Mouse (Mus musculus): ENCODE results near the gene Gabrd. TPM values are rescaled to one million over a fixed set of nuclear protein-coding genes. Genes with fewer than 3 reads are reported as not detected.

The Gabrd gene
- polyA plus RNA-seq, 1 experiment from 2014 or later: 0.05 TPM

GRCm38 (mm10) chr4:155357601-155358000, 40.3 kb downstream of the Gabrd start:
- ATAC-seq (ENCODE audit: low FRiP score, low TSS enrichment) (no peak), DNase-seq (ENCODE audit: low spot score) (no peak)
- 51% methylated on average over 2 of the region's 2 CpGs for WGBS
- TF ChIP-seq CTCF (IDR thresholded peaks at IDR 0.05; ENCODE audit: low read depth) (peak; percentile 56), EP300 (optimal IDR thresholded peaks at IDR 0.05) (no peak)
- no peak overlapping the region for H3K4me2 ChIP-seq (replicated peaks; ENCODE audit: low read depth)
- no peak overlapping the region for H3K9ac ChIP-seq (ENCODE audit: low read length)
- peaks cover 2% of the 10 kb centered on the region; the same call in 1 of the 2 replicates for H3K27me3 ChIP-seq (ENCODE audit: control insufficient read depth, insufficient read depth, low read length)
- H3K27ac ChIP-seq (replicated peaks): no peak overlapping the region
- H3K36me3 ChIP-seq (ENCODE audit: control insufficient read depth, insufficient read depth, low read length): no peaks in the 10 kb centered on the region
- no peaks in the 10 kb centered on the region for H3K9me3 ChIP-seq (ENCODE audit: control insufficient read depth, low read length)
- no peak overlapping the region for H3K4me3 ChIP-seq (ENCODE audit: low read depth, low read length)
- H3K4me1 ChIP-seq (replicated peaks; ENCODE audit: control insufficient read depth, insufficient read depth): no peaks in the 10 kb centered on the region

GRCm38 (mm10) chr4:155356354-155356753, 41.6 kb downstream of the Gabrd start:
- DNase-seq (ENCODE audit: low spot score): no peak
- ATAC-seq (ENCODE audit: low FRiP score, low TSS enrichment): no peak
- no peak overlapping the region for H3K9ac ChIP-seq (ENCODE audit: low read length)
- no peak overlapping the region for H3K27ac ChIP-seq (replicated peaks)
- H3K9me3 ChIP-seq (ENCODE audit: control insufficient read depth, low read length): no peaks in the 10 kb centered on the region
- H3K4me1 ChIP-seq (replicated peaks; ENCODE audit: control insufficient read depth, insufficient read depth): no peaks in the 10 kb centered on the region
- H3K36me3 ChIP-seq (ENCODE audit: control insufficient read depth, insufficient read depth, low read length): no peaks in the 10 kb centered on the region
- no peak overlapping the region for H3K4me3 ChIP-seq (ENCODE audit: low read depth, low read length)
- WGBS: 81% methylated on average over 10 of the region's 10 CpGs
- H3K27me3 ChIP-seq (ENCODE audit: control insufficient read depth, insufficient read depth, low read length): 0 out of 2 replicates have a peak, but pooled peaks cover 2% of the 10 kb centered on the region
- no peak overlapping the region for H3K4me2 ChIP-seq (replicated peaks; ENCODE audit: low read depth)
- TF ChIP-seq EP300 (optimal IDR thresholded peaks at IDR 0.05) (no peak), CTCF (IDR thresholded peaks at IDR 0.05; ENCODE audit: low read depth) (no peak)

GRCm38 (mm10) chr4:155354546-155354945, 43.4 kb downstream of the Gabrd start:
- no peaks in the 10 kb centered on the region for H3K4me1 ChIP-seq (replicated peaks; ENCODE audit: control insufficient read depth, insufficient read depth)
- DNase-seq (ENCODE audit: low spot score) (no peak), ATAC-seq (ENCODE audit: low FRiP score, low TSS enrichment) (no peak)
- 80% methylated on average over 7 of the region's 7 CpGs for WGBS
- TF ChIP-seq CTCF (IDR thresholded peaks at IDR 0.05; ENCODE audit: low read depth) (no peak), EP300 (optimal IDR thresholded peaks at IDR 0.05) (no peak)
- no peak overlapping the region for H3K4me2 ChIP-seq (replicated peaks; ENCODE audit: low read depth)
- no peaks in the 10 kb centered on the region for H3K9me3 ChIP-seq (ENCODE audit: control insufficient read depth, low read length)
- no peaks in the 10 kb centered on the region for H3K27me3 ChIP-seq (ENCODE audit: control insufficient read depth, insufficient read depth, low read length)
- no peaks in the 10 kb centered on the region for H3K36me3 ChIP-seq (ENCODE audit: control insufficient read depth, insufficient read depth, low read length)
- H3K4me3 ChIP-seq (ENCODE audit: low read depth, low read length): no peak overlapping the region
- no peak overlapping the region for H3K27ac ChIP-seq (replicated peaks)
- H3K9ac ChIP-seq (ENCODE audit: low read length): no peak overlapping the region

GRCm38 (mm10) chr4:155354035-155354434, 43.9 kb downstream of the Gabrd start:
- H3K4me1 ChIP-seq (replicated peaks; ENCODE audit: control insufficient read depth, insufficient read depth): no peaks in the 10 kb centered on the region
- ATAC-seq (ENCODE audit: low FRiP score, low TSS enrichment): no peak
- no peaks in the 10 kb centered on the region for H3K9me3 ChIP-seq (ENCODE audit: control insufficient read depth, low read length)
- no peak for DNase-seq (ENCODE audit: low spot score)
- no peaks in the 10 kb centered on the region for H3K36me3 ChIP-seq (ENCODE audit: control insufficient read depth, insufficient read depth, low read length)
- H3K9ac ChIP-seq (ENCODE audit: low read length): no peak overlapping the region
- no peak for TF ChIP-seq EP300 (optimal IDR thresholded peaks at IDR 0.05)
- TF ChIP-seq CTCF (IDR thresholded peaks at IDR 0.05; ENCODE audit: low read depth): no peak
- no peaks in the 10 kb centered on the region for H3K27me3 ChIP-seq (ENCODE audit: control insufficient read depth, insufficient read depth, low read length)
- H3K4me2 ChIP-seq (replicated peaks; ENCODE audit: low read depth): no peak overlapping the region
- H3K4me3 ChIP-seq (ENCODE audit: low read depth, low read length): no peak overlapping the region
- WGBS: 79% methylated on average over 6 of the region's 6 CpGs
- H3K27ac ChIP-seq (replicated peaks): no peak overlapping the region

- TF ChIP-seq CTCF (IDR thresholded peaks at IDR 0.05; ENCODE audit: low read depth) (no peak), EP300 (optimal IDR thresholded peaks at IDR 0.05) (no peak)
- Histone ChIP-seq H3K9ac (ENCODE audit: low read length) (no peak overlapping the region), H3K27ac (replicated peaks) (no peak overlapping the region), H3K36me3 (ENCODE audit: control insufficient read depth, insufficient read depth, low read length) (no peaks in the 10 kb centered on the region), H3K4me2 (replicated peaks; ENCODE audit: low read depth) (no peak overlapping the region), H3K9me3 (ENCODE audit: control insufficient read depth, low read length) (no peaks in the 10 kb centered on the region), H3K27me3 (ENCODE audit: control insufficient read depth, insufficient read depth, low read length) (no peaks in the 10 kb centered on the region), H3K4me1 (replicated peaks; ENCODE audit: control insufficient read depth, insufficient read depth) (no peaks in the 10 kb centered on the region), H3K4me3 (ENCODE audit: low read depth, low read length) (no peak overlapping the region)
- WGBS: 83% methylated on average over 3 of the region's 3 CpGs
- ATAC-seq (ENCODE audit: low FRiP score, low TSS enrichment) (no peak), DNase-seq (ENCODE audit: low spot score) (no peak)
These were observed 45.3 kb downstream of the Gabrd start for GRCm38 (mm10) chr4:155352581-155352980.

GRCm38 (mm10) chr4:155346350-155346749, 51.6 kb downstream of the Gabrd start:
- Histone ChIP-seq H3K36me3 (ENCODE audit: control insufficient read depth, insufficient read depth, low read length) (no peaks in the 10 kb centered on the region), H3K4me1 (replicated peaks; ENCODE audit: control insufficient read depth, insufficient read depth) (no peaks in the 10 kb centered on the region; the same call in 1 of the 2 replicates), H3K27ac (replicated peaks) (no peak overlapping the region), H3K4me2 (replicated peaks; ENCODE audit: low read depth) (no peak overlapping the region), H3K9me3 (ENCODE audit: control insufficient read depth, low read length) (no peaks in the 10 kb centered on the region), H3K27me3 (ENCODE audit: control insufficient read depth, insufficient read depth, low read length) (no peaks in the 10 kb centered on the region), H3K9ac (ENCODE audit: low read length) (no peak overlapping the region), H3K4me3 (ENCODE audit: low read depth, low read length) (no peak overlapping the region)
- TF ChIP-seq CTCF (IDR thresholded peaks at IDR 0.05; ENCODE audit: low read depth): no peak
- TF ChIP-seq EP300 (optimal IDR thresholded peaks at IDR 0.05): no peak
- ATAC-seq (ENCODE audit: low FRiP score, low TSS enrichment) (no peak), DNase-seq (ENCODE audit: low spot score) (no peak)
- WGBS: 85% methylated on average over 12 of the region's 12 CpGs

Measured in stomach, postnatal 0 days (tissue).